Mouse (Mus musculus) thymus, adult 2 months (tissue): ENCODE data around the gene Gap43. TPM values are rescaled to one million over a fixed set of nuclear protein-coding genes. Genes with fewer than 3 reads are reported as not detected.

Source experiments
- DNase-seq: peaks from one replicate; pipeline ENCODE4 v3.0.0; 2021
- H3K27ac ChIP-seq: fragments of 200-500 bp; 2 replicates; pipeline ENCODE4 v1.5.1; 2012; ENCODE audit warnings: low read length, control low read depth; ENCODE audit not compliant: control insufficient read depth, insufficient read depth
- H3K27me3 ChIP-seq: fragments of 200-500 bp; 2 replicates; pipeline ENCODE4 v1.6.1; 2012; ENCODE audit warnings: mild to moderate bottlenecking, low read length, moderate library complexity, mixed read lengths; ENCODE audit not compliant: control insufficient read depth, insufficient read depth
- H3K36me3 ChIP-seq: fragments of 200-500 bp; 2 replicates; pipeline ENCODE4 v1.6.1; 2012; ENCODE audit warnings: mild to moderate bottlenecking, low read length, moderate library complexity; ENCODE audit not compliant: control insufficient read depth, insufficient read depth
- H3K4me1 ChIP-seq: fragments of 200-500 bp; replicated peaks from 2 replicates; pipeline ENCODE4 v1.6.1; 2012; ENCODE audit warnings: low read length; ENCODE audit not compliant: control insufficient read depth, insufficient read depth
- H3K4me3 ChIP-seq: fragments of 200-500 bp; 2 replicates; pipeline ENCODE4 v1.5.1; 2012; ENCODE audit warnings: mild to moderate bottlenecking, low read length, control low read depth, moderate library complexity; ENCODE audit not compliant: control insufficient read depth, insufficient read depth
- CTCF ChIP-seq: fragments of 200-500 bp; IDR thresholded peaks from 2 replicates; pipeline ENCODE4 v1.5.1; 2012; ENCODE audit warnings: mild to moderate bottlenecking, control low read depth, low read length, moderate library complexity, borderline replicate concordance; ENCODE audit not compliant: control insufficient read depth, poor library complexity, insufficient read depth; ENCODE audit errors: extremely low read depth
- POLR2A ChIP-seq: fragments of 200-500 bp; IDR thresholded peaks from 2 replicates; pipeline ENCODE4 v1.6.1; 2012; ENCODE audit warnings: mild to moderate bottlenecking, low read length, control low read depth, moderate library complexity; ENCODE audit not compliant: control insufficient read depth, poor library complexity, insufficient read depth; ENCODE audit errors: extremely low read depth
- WGBS: fragments of 180-500 bp; shearing (Covaris S2); methylation state at CpG from one replicate; pipeline ENCODE4 v1.1.7; 2018; 5-methylcytosine and 5-hydroxymethylcytosine counted together
- polyA plus RNA-seq: library from polyadenylated mRNA; depleted of rRNA; stranded (reverse); fragments of >200 nt; gene quantifications from 2 replicates; pipeline ENCODE4 v1.2.3, GENCODE M21; 2012

The Gap43 gene
- polyA plus RNA-seq, 1 experiment, result not detected

DNA sequence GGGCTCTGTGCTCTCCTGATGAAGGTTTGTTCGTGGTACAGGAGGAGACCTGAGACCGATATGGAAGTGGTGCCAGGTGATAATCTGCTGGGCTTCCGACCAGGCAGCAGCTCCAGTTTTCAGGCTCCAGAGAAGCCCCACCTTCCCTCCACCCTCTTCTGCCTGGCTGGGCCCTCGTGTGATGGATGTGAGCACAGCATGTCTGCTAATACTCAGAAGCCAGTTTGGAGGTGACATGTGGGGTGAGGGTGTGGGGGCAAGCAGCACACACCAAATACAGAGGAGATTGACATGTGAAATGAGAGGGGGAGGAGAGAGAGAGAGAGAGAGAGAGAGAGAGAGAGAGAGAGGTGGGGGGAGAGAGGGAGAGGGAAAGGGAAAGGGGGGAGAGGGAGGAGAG, 8.1 kb downstream of the Gap43 start:
- no peak overlapping the region for H3K27ac ChIP-seq
- WGBS, result 60% methylated on average over 4 of the region's 4 CpGs
- H3K4me3 ChIP-seq, result no peak overlapping the region
- no peak for DNase-seq
- no peak for TF ChIP-seq POLR2A
- no peak for TF ChIP-seq CTCF
- no peaks in the 10 kb centered on the region for H3K27me3 ChIP-seq
- no peaks in the 10 kb centered on the region for H3K4me1 ChIP-seq
- H3K36me3 ChIP-seq, result no peaks in the 10 kb centered on the region

DNA sequence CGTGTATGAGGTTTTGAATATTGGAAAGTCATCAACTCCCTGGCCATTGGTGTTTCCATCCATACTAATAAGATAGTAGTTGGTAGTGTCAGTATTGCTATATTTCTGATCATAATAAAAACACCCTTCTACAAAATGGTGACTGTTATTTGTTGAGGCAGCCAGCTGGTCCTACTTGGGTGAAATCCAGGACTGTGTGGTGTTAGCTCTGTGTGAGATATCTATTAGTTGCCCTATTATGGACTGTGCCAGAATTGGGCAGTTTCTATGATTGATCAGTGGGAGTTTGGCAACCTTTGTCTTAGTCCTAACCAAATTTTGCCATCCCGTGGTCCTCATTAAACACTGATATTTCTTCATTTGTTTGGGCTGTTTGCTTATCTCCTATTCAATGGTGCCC, 14.3 kb downstream of the Gap43 start:
- TF ChIP-seq CTCF (no peak), POLR2A (no peak)
- no peaks in the 10 kb centered on the region for H3K36me3 ChIP-seq
- no peaks in the 10 kb centered on the region for H3K27me3 ChIP-seq
- no peak for DNase-seq
- H3K27ac ChIP-seq, result no peak overlapping the region
- no peak overlapping the region for H3K4me3 ChIP-seq
- WGBS, result 87% methylated on average over 2 of the region's 2 CpGs
- no peaks in the 10 kb centered on the region for H3K4me1 ChIP-seq

DNA sequence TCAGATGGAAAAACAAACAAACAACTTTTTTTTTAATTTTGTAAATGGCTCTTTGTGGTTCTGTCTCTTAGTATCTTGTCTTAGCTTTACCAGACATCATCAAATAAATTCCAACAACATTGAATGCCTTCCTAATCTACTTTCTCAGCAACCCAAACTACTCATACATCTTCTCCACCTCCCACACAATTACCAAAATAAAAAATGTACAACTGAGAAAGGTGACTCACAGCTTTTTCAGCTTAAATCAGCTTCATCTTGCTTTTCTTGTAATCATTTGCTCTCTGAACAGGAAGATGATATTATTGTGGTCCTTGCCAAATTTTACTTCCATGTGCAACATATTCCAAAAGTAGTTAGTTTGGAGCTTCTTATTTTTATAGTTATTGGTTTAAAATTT, 14.9 kb downstream of the Gap43 start:
- TF ChIP-seq CTCF (no peak), POLR2A (no peak)
- Histone ChIP-seq H3K36me3 (no peaks in the 10 kb centered on the region), H3K4me1 (no peaks in the 10 kb centered on the region), H3K27ac (no peak overlapping the region), H3K4me3 (no peak overlapping the region), H3K27me3 (no peaks in the 10 kb centered on the region)
- no peak for DNase-seq

DNA sequence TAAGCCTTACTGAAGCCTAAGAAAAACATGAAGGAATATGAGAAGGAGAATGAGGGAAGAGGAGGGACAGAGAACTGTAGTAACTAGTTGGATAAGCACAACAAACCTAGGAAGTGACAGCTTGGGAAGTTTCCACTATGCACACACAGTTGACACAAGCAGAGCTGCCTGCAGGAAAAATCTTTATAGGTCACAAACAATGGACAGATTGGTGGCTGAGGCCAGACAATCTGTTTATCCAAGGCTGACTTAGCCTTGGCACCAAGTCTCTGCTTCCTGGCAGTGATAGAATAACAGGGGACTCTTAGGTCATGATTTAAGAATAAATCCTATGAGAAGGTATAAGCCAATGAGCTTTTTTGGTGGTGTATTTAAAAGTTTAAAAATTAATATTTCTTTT, 20.6 kb downstream of the Gap43 start:
- Histone ChIP-seq H3K27me3 (no peaks in the 10 kb centered on the region), H3K4me1 (no peaks in the 10 kb centered on the region), H3K27ac (no peak overlapping the region), H3K4me3 (no peak overlapping the region), H3K36me3 (no peaks in the 10 kb centered on the region)
- no peak for TF ChIP-seq CTCF
- no peak for TF ChIP-seq POLR2A
- DNase-seq, result no peak

DNA sequence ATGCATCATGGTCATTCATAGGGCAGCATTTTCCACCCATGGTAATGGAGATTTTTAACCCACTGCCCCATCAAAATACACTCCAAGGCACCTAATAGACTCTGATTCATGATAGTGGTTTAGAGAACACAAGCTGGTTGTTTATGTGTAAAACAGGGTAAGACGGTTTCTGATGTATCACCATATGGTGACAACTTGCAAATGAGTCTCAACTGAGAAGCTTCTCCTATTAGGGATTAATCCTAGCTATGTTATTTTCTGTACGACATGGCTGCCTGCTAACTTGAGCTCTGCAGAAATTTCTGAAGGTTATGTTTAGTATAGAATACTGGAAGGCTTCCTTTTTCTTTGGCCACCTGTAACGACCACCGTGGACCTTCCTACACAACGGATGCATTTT, 21.1 kb downstream of the Gap43 start:
- Histone ChIP-seq H3K4me3 (no peak overlapping the region), H3K27me3 (no peaks in the 10 kb centered on the region), H3K4me1 (no peaks in the 10 kb centered on the region), H3K27ac (no peak overlapping the region), H3K36me3 (no peaks in the 10 kb centered on the region)
- no peak for TF ChIP-seq POLR2A
- no peak for TF ChIP-seq CTCF
- 87% methylated on average over 5 of the region's 5 CpGs for WGBS
- DNase-seq, result no peak

DNA sequence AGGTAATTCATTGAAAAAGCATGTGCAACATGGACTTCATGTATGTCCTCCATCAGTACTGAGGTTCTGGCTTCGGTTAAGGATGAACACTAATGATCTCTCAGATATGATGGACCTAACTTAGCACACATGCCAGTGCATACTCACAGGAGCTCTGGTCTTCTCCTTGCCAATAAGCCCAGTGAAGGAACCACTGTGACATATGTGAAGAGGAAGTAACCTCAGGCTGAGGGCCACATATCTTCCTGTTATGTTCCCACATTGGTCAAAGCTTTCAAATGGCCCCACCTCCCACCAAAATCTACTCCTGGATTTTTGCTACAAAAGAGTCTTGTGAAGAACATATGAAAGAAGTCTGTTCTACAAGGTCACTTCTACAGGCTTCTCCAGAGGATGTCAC, 28.3 kb downstream of the Gap43 start:
- DNase-seq, result no peak
- Histone ChIP-seq H3K27ac (no peak overlapping the region), H3K4me3 (no peak overlapping the region), H3K36me3 (no peaks in the 10 kb centered on the region), H3K27me3 (no peaks in the 10 kb centered on the region), H3K4me1 (no peaks in the 10 kb centered on the region)
- no peak for TF ChIP-seq CTCF
- TF ChIP-seq POLR2A, result no peak
- 86% methylated on average over 1 of the region's 1 CpGs for WGBS

DNA sequence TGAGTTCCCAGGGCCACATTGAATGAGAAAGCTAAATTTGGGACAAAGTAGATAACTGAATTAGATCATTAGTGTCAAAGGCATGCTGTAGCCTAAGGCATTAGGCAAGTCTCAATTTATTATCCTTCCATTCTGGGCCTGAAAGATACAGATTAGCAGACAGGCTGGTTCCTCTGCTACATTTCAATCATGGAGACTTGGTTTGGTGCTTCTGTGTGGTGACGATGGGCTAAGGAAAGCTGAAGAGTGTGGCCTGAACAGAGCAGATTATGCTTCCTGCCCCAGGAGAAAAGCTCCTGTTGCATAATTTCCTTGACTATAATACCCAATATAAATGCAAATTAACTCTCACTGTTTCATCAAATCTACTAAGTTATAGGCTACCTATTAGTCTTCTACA, 31.7 kb downstream of the Gap43 start:
- Histone ChIP-seq H3K27ac (no peak overlapping the region), H3K4me1 (no peaks in the 10 kb centered on the region), H3K4me3 (no peak overlapping the region), H3K27me3 (no peaks in the 10 kb centered on the region), H3K36me3 (no peaks in the 10 kb centered on the region)
- 94% methylated on average over 1 of the region's 1 CpGs for WGBS
- DNase-seq, result no peak
- TF ChIP-seq CTCF (no peak), POLR2A (no peak)
